Mouse (Mus musculus): ENCODE data around the gene Pkp4. TPM values are rescaled to one million over a fixed set of nuclear protein-coding genes. Genes with fewer than 3 reads are reported as not detected.

The Pkp4 gene
- polyA plus RNA-seq, 1 experiment from 2014 or later = 16.2 TPM

- Histone ChIP-seq H3K9me3 (ENCODE audit: control insufficient read depth, low read length) (no peaks in the 10 kb centered on the region), H3K9ac (ENCODE audit: low read length) (no peak overlapping the region), H3K36me3 (ENCODE audit: control insufficient read depth, insufficient read depth, low read length) (no peaks in the 10 kb centered on the region), H3K4me3 (ENCODE audit: low read depth, low read length) (no peak overlapping the region), H3K27ac (ENCODE audit: low read depth, low read length) (no peak overlapping the region), H3K4me1 (ENCODE audit: control insufficient read depth, insufficient read depth, low read length) (no peaks in the 10 kb centered on the region), H3K27me3 (ENCODE audit: control insufficient read depth, insufficient read depth, low read length) (no peaks in the 10 kb centered on the region), H3K4me2 (ENCODE audit: low read depth) (no peak overlapping the region)
- DNase-seq (ENCODE audit: low spot score) (no peak), ATAC-seq (ENCODE audit: insufficient read depth, low FRiP score, low TSS enrichment) (no peak)
- WGBS = 94% methylated on average over 8 of the region's 8 CpGs
Observed at GRCm38 (mm10) chr2:59188306-59188705, 27.7 kb downstream of the Pkp4 start.

- Histone ChIP-seq H3K4me1 (ENCODE audit: control insufficient read depth, insufficient read depth, low read length) (no peaks in the 10 kb centered on the region), H3K27ac (ENCODE audit: low read depth, low read length) (no peak overlapping the region), H3K4me2 (ENCODE audit: low read depth) (no peak overlapping the region), H3K4me3 (ENCODE audit: low read depth, low read length) (no peak overlapping the region), H3K36me3 (ENCODE audit: control insufficient read depth, insufficient read depth, low read length) (no peaks in the 10 kb centered on the region), H3K9ac (ENCODE audit: low read length) (no peak overlapping the region), H3K9me3 (ENCODE audit: control insufficient read depth, low read length) (no peaks in the 10 kb centered on the region), H3K27me3 (ENCODE audit: control insufficient read depth, insufficient read depth, low read length) (no peaks in the 10 kb centered on the region)
- ATAC-seq (ENCODE audit: insufficient read depth, low FRiP score, low TSS enrichment) (no peak), DNase-seq (ENCODE audit: low spot score) (no peak)
- 89% methylated on average over 5 of the region's 5 CpGs for WGBS
Observed at GRCm38 (mm10) chr2:59189661-59190185, 29.1 kb downstream of the Pkp4 start.

GRCm38 (mm10) chr2:59190186-59190585 lies 29.5 kb downstream of the Pkp4 start:
- no peaks in the 10 kb centered on the region for H3K9me3 ChIP-seq (ENCODE audit: control insufficient read depth, low read length)
- ATAC-seq (ENCODE audit: insufficient read depth, low FRiP score, low TSS enrichment) (no peak), DNase-seq (ENCODE audit: low spot score) (no peak)
- no peaks in the 10 kb centered on the region for H3K4me1 ChIP-seq (ENCODE audit: control insufficient read depth, insufficient read depth, low read length)
- WGBS = 90% methylated on average over 10 of the region's 10 CpGs
- no peak overlapping the region for H3K4me2 ChIP-seq (ENCODE audit: low read depth)
- H3K36me3 ChIP-seq (ENCODE audit: control insufficient read depth, insufficient read depth, low read length) = no peaks in the 10 kb centered on the region
- H3K27me3 ChIP-seq (ENCODE audit: control insufficient read depth, insufficient read depth, low read length) = no peaks in the 10 kb centered on the region
- no peak overlapping the region for H3K4me3 ChIP-seq (ENCODE audit: low read depth, low read length)
- H3K9ac ChIP-seq (ENCODE audit: low read length) = no peak overlapping the region
- H3K27ac ChIP-seq (ENCODE audit: low read depth, low read length) = no peak overlapping the region

- DNase-seq (ENCODE audit: low spot score) (no peak), ATAC-seq (ENCODE audit: insufficient read depth, low FRiP score, low TSS enrichment) (no peak)
- Histone ChIP-seq H3K4me3 (ENCODE audit: low read depth, low read length) (no peak overlapping the region), H3K9ac (ENCODE audit: low read length) (no peak overlapping the region), H3K9me3 (ENCODE audit: control insufficient read depth, low read length) (no peaks in the 10 kb centered on the region), H3K4me1 (ENCODE audit: control insufficient read depth, insufficient read depth, low read length) (no peaks in the 10 kb centered on the region), H3K27me3 (ENCODE audit: control insufficient read depth, insufficient read depth, low read length) (no peaks in the 10 kb centered on the region), H3K27ac (ENCODE audit: low read depth, low read length) (no peak overlapping the region), H3K36me3 (ENCODE audit: control insufficient read depth, insufficient read depth, low read length) (no peaks in the 10 kb centered on the region), H3K4me2 (ENCODE audit: low read depth) (no peak overlapping the region)
- whole genome bisulfite sequencing = 88% methylated on average over 8 of the region's 8 CpGs
Observed at GRCm38 (mm10) chr2:59191466-59191865, 30.8 kb downstream of the Pkp4 start.

DNA sequence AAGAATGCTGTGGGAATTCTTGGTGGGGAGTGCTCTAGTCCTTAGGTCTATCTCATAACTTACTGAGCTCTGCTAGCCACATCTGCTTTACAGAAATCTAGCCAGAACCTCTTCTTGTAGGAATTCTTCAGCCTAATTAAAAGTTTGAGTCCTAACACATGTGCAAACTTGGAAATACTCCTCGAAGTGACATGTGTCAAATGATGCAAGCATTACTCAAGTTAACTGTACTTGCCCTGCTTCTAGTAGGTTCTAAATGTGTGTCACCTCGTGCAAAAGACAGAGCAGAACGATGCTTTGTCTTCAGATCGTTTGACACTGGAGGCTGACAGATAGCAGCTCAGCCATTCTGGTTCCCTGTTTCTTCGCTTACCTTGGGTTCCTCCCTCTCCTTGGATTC lies 32.5 kb downstream of the Pkp4 start:
- Histone ChIP-seq H3K27me3 (ENCODE audit: control insufficient read depth, insufficient read depth, low read length) (no peaks in the 10 kb centered on the region), H3K9me3 (ENCODE audit: control insufficient read depth, low read length) (no peaks in the 10 kb centered on the region), H3K4me2 (ENCODE audit: low read depth) (no peak overlapping the region), H3K36me3 (ENCODE audit: control insufficient read depth, insufficient read depth, low read length) (no peaks in the 10 kb centered on the region), H3K27ac (ENCODE audit: low read depth, low read length) (no peak overlapping the region), H3K9ac (ENCODE audit: low read length) (no peak overlapping the region), H3K4me3 (ENCODE audit: low read depth, low read length) (no peak overlapping the region), H3K4me1 (ENCODE audit: control insufficient read depth, insufficient read depth, low read length) (no peaks in the 10 kb centered on the region)
- DNase-seq (ENCODE audit: low spot score) = no peak
- ATAC-seq (ENCODE audit: insufficient read depth, low FRiP score, low TSS enrichment) = no peak
- WGBS = 86% methylated on average over 5 of the region's 5 CpGs

DNA sequence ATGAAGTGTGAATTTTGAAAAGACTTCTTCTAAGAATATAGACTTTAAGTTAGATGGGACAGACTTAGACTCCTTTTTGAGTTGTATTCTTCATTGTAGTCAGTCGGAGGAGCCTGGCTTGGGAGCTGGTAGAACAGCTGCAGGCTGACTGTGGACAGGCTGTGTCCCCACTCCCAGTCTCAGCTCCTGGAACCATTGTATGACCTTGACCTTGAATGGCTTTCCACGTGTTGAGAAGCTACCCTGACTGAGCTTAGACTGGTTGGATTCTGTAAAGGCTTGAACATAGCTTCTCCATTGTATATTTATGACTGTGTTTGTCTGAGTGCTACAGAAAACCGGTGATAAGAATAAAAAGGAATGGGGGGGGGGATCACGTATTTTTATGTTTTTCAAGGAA lies 36.5 kb downstream of the Pkp4 start:
- H3K27me3 ChIP-seq (ENCODE audit: control insufficient read depth, insufficient read depth, low read length) = no peaks in the 10 kb centered on the region
- no peak overlapping the region for H3K9ac ChIP-seq (ENCODE audit: low read length)
- WGBS = 86% methylated on average over 4 of the region's 4 CpGs

GRCm38 (mm10) chr2:59199476-59199976 lies 38.9 kb downstream of the Pkp4 start:
- 96% methylated on average over 5 of the region's 5 CpGs for WGBS
- Histone ChIP-seq H3K4me3 (ENCODE audit: low read depth, low read length) (no peak overlapping the region), H3K9ac (ENCODE audit: low read length) (no peak overlapping the region), H3K36me3 (ENCODE audit: control insufficient read depth, insufficient read depth, low read length) (no peaks in the 10 kb centered on the region; the same call in 1 of the 2 replicates), H3K27me3 (ENCODE audit: control insufficient read depth, insufficient read depth, low read length) (no peaks in the 10 kb centered on the region), H3K9me3 (ENCODE audit: control insufficient read depth, low read length) (no peaks in the 10 kb centered on the region), H3K4me1 (ENCODE audit: control insufficient read depth, insufficient read depth, low read length) (no peaks in the 10 kb centered on the region), H3K27ac (ENCODE audit: low read depth, low read length) (no peak overlapping the region), H3K4me2 (ENCODE audit: low read depth) (no peak overlapping the region)
- DNase-seq (ENCODE audit: low spot score) = no peak
- no peak for ATAC-seq (ENCODE audit: insufficient read depth, low FRiP score, low TSS enrichment)

More for the DNA sequence above, 36.5 kb downstream of the Pkp4 start:
- Histone ChIP-seq H3K4me3 (ENCODE audit: low read depth, low read length) (no peak overlapping the region), H3K9me3 (ENCODE audit: control insufficient read depth, low read length) (no peaks in the 10 kb centered on the region), H3K4me1 (ENCODE audit: control insufficient read depth, insufficient read depth, low read length) (no peaks in the 10 kb centered on the region), H3K36me3 (ENCODE audit: control insufficient read depth, insufficient read depth, low read length) (no peaks in the 10 kb centered on the region; the same call in 1 of the 2 replicates), H3K4me2 (ENCODE audit: low read depth) (no peak overlapping the region), H3K27ac (ENCODE audit: low read depth, low read length) (no peak overlapping the region)
- DNase-seq (ENCODE audit: low spot score) (no peak), ATAC-seq (ENCODE audit: insufficient read depth, low FRiP score, low TSS enrichment) (no peak)

DNA sequence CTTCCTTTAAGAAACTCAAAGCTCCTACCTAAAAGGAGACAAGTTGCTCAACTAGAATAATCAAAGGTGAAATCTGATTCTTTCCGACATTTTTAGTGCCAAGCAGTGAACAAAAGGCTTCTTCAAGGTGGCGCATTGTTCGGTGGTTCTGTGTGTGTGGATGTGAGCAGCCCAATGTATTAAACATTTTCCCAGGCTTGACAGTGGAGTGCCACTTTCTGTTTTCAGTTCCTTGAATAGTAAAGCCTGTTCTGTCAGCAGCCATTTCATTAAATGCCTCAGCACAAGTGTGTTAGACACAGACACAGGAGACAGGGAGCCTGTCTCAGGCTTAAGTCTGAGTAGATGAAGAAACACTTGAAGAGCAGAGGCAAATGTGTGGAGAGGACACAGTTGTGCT lies 39.9 kb downstream of the Pkp4 start:
- H3K27ac ChIP-seq (ENCODE audit: low read depth, low read length) = no peak overlapping the region
- no peaks in the 10 kb centered on the region for H3K27me3 ChIP-seq (ENCODE audit: control insufficient read depth, insufficient read depth, low read length)
- ATAC-seq (ENCODE audit: insufficient read depth, low FRiP score, low TSS enrichment) = no peak
- no peak overlapping the region for H3K4me2 ChIP-seq (ENCODE audit: low read depth)
- no peaks in the 10 kb centered on the region for H3K9me3 ChIP-seq (ENCODE audit: control insufficient read depth, low read length)
- no peaks in the 10 kb centered on the region; the same call in 1 of the 2 replicates for H3K36me3 ChIP-seq (ENCODE audit: control insufficient read depth, insufficient read depth, low read length)
- H3K9ac ChIP-seq (ENCODE audit: low read length) = no peak overlapping the region
- no peak for DNase-seq (ENCODE audit: low spot score)
- no peak overlapping the region for H3K4me3 ChIP-seq (ENCODE audit: low read depth, low read length)
- WGBS = 85% methylated on average over 3 of the region's 3 CpGs
- H3K4me1 ChIP-seq (ENCODE audit: control insufficient read depth, insufficient read depth, low read length) = no peaks in the 10 kb centered on the region

- Histone ChIP-seq H3K9ac (ENCODE audit: low read length) (no peak overlapping the region), H3K4me1 (ENCODE audit: control insufficient read depth, insufficient read depth, low read length) (no peaks in the 10 kb centered on the region), H3K9me3 (ENCODE audit: control insufficient read depth, low read length) (no peaks in the 10 kb centered on the region), H3K27me3 (ENCODE audit: control insufficient read depth, insufficient read depth, low read length) (no peaks in the 10 kb centered on the region), H3K4me2 (ENCODE audit: low read depth) (no peak overlapping the region), H3K27ac (ENCODE audit: low read depth, low read length) (no peak overlapping the region), H3K36me3 (ENCODE audit: control insufficient read depth, insufficient read depth, low read length) (no peaks in the 10 kb centered on the region; the same call in 1 of the 2 replicates), H3K4me3 (ENCODE audit: low read depth, low read length) (no peak overlapping the region)
- 82% methylated on average over 5 of the region's 5 CpGs for WGBS
- ATAC-seq (ENCODE audit: insufficient read depth, low FRiP score, low TSS enrichment) = no peak
- no peak for DNase-seq (ENCODE audit: low spot score)
Observed at GRCm38 (mm10) chr2:59202930-59203329, 42.3 kb downstream of the Pkp4 start.

Data from neural tube, embryonic 11.5 days (tissue).